Mouse (Mus musculus): ENCODE measurements around the gene Setd3. TPM values are rescaled to one million over a fixed set of nuclear protein-coding genes. Genes with fewer than 3 reads are reported as not detected.
"Not testable (repeated sequence)": the region's sequence is repeated elsewhere in the genome, so short reads cannot be mapped to it uniquely, and the experiment has no call there.

Setd3 gene
- polyA plus RNA-seq, 1 experiment: 66.6 TPM

GRCm38 (mm10) chr12:108119930-108120329 is 59.2 kb downstream of the Setd3 start:
- H3K4me1 ChIP-seq (ENCODE audit: control insufficient read depth, insufficient read depth, low read length): no peaks in the 10 kb centered on the region
- H3K4me3 ChIP-seq (ENCODE audit: insufficient read depth, low read length): no peak overlapping the region
- H3K27ac ChIP-seq (ENCODE audit: insufficient read depth, low read length): no peak overlapping the region
- TF ChIP-seq CTCF (IDR thresholded peaks at IDR 0.05; ENCODE audit: borderline replicate concordance, insufficient read depth, low read length) (no peak), POLR2A (IDR thresholded peaks at IDR 0.05; ENCODE audit: low read depth, low read length) (no peak)

GRCm38 (mm10) chr12:108118902-108119531 is 60.1 kb downstream of the Setd3 start:
- no peak for TF ChIP-seq POLR2A (IDR thresholded peaks at IDR 0.05; ENCODE audit: low read depth, low read length)
- no peak for TF ChIP-seq CTCF (IDR thresholded peaks at IDR 0.05; ENCODE audit: borderline replicate concordance, insufficient read depth, low read length)
- no peak overlapping the region for H3K4me3 ChIP-seq (ENCODE audit: insufficient read depth, low read length)

DNA sequence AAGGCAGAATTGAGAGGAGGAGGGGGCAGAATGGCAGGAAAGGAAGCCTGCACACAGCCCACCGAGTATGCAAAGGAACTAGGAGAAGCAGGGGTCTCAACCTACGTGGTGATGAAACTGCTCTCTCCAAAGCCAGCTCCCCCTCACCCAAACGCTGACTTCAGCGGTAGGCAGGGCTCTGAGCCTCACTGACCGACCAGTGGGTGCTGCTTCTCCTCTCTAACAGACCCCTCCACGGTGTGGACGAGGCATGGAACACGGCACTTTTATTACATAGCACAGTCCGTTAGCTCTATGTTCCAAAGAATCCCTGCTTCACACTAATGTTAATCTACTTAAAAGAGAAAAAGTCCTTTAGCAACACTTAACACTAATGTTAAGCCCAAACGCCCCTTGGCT is 60.6 kb downstream of the Setd3 start:
- TF ChIP-seq CTCF (IDR thresholded peaks at IDR 0.05; ENCODE audit: borderline replicate concordance, insufficient read depth, low read length): no peak
- Histone ChIP-seq H3K27ac (ENCODE audit: insufficient read depth, low read length) (no peak overlapping the region), H3K4me1 (ENCODE audit: control insufficient read depth, insufficient read depth, low read length) (0 out of 2 replicates have a peak, but pooled peaks cover under 1% of the 10 kb centered on the region), H3K4me3 (ENCODE audit: insufficient read depth, low read length) (no peak overlapping the region)

More at GRCm38 (mm10) chr12:108118902-108119531, 60.1 kb downstream of the Setd3 start:
- H3K27ac ChIP-seq (ENCODE audit: insufficient read depth, low read length): no peak overlapping the region
- no peaks in the 10 kb centered on the region for H3K4me1 ChIP-seq (ENCODE audit: control insufficient read depth, insufficient read depth, low read length)

DNA sequence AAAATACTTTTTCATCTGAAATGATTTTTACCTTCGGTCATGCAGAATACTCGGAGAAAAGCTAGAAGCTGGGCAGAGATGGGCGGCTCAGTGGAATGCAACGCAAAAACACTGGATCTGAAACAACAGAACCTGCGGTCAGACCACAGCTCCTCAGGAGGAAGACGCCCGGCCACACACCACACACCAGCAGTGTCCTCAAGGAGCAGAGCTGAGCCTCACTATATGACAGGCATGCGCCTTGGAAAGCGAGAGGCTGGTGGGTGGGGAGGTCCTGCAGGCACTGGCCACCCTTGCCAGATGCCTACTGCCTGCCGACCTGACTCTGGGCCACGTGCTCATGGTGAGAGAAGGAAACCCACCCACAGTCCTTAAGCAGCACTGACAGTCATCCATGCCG is 67.9 kb downstream of the Setd3 start:
- Histone ChIP-seq H3K4me1 (ENCODE audit: control insufficient read depth, insufficient read depth, low read length) (peaks cover 10% of the 10 kb centered on the region), H3K4me3 (ENCODE audit: insufficient read depth, low read length) (no peak overlapping the region), H3K27ac (ENCODE audit: insufficient read depth, low read length) (no peak overlapping the region)
- no peak for TF ChIP-seq CTCF (IDR thresholded peaks at IDR 0.05; ENCODE audit: borderline replicate concordance, insufficient read depth, low read length)
- no peak for TF ChIP-seq POLR2A (IDR thresholded peaks at IDR 0.05; ENCODE audit: low read depth, low read length)

DNA sequence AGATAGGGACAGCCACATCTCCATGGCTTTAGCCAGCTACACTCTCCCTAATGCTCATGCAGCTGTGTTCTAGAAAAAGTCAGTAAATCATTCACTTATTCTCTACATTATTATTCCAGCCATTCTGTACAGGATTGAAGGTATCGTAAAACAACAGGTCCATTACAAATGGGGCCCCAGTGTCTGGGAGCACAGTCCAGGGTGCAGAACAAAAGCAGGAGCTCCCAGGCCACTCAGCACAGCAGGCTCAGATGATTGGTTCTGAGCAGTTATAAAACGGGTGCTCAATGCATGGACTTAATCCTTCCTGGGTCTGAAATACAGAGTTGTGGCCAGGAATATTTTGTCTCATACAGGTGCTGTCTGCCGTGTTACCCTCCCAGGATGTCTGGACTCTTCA is 68.4 kb downstream of the Setd3 start:
- peaks cover 10% of the 10 kb centered on the region for H3K4me1 ChIP-seq (ENCODE audit: control insufficient read depth, insufficient read depth, low read length)
- no peak for TF ChIP-seq CTCF (IDR thresholded peaks at IDR 0.05; ENCODE audit: borderline replicate concordance, insufficient read depth, low read length)
- no peak for TF ChIP-seq POLR2A (IDR thresholded peaks at IDR 0.05; ENCODE audit: low read depth, low read length)
- no peak overlapping the region for H3K27ac ChIP-seq (ENCODE audit: insufficient read depth, low read length)
- H3K4me3 ChIP-seq (ENCODE audit: insufficient read depth, low read length): no peak overlapping the region

DNA sequence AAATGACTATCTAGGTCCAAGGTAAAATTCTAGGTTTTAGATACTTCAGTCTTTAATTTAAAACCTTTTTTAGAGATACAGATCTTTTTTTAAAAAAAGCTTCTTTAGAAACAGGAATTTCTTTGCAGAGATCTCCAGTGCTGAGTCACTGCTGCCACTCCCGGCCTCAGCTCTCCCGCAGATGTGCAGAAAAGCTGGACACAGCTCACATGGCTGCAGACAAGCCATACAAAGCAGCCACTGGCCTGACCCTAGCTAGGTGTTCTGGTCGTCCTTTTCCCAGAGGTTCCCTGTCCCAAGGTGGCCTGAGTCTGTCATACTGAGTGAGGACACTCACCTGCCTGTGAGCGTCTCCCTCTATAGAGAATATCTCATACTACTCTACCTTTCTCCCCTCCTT is 69.4 kb downstream of the Setd3 start:
- TF ChIP-seq POLR2A (IDR thresholded peaks at IDR 0.05; ENCODE audit: low read depth, low read length) (no peak), CTCF (IDR thresholded peaks at IDR 0.05; ENCODE audit: borderline replicate concordance, insufficient read depth, low read length) (no peak)
- Histone ChIP-seq H3K4me1 (ENCODE audit: control insufficient read depth, insufficient read depth, low read length) (peaks cover 10% of the 10 kb centered on the region), H3K4me3 (ENCODE audit: insufficient read depth, low read length) (no peak overlapping the region), H3K27ac (ENCODE audit: insufficient read depth, low read length) (peak overlapping the region; percentile 62)

- H3K4me1 ChIP-seq (ENCODE audit: control insufficient read depth, insufficient read depth, low read length): peaks cover 10% of the 10 kb centered on the region
- not testable (repeated sequence) for H3K4me3 ChIP-seq (ENCODE audit: insufficient read depth, low read length); H3K27ac ChIP-seq (ENCODE audit: insufficient read depth, low read length)
These were observed 70.5 kb downstream of the Setd3 start for GRCm38 (mm10) chr12:108108591-108108990.

- TF ChIP-seq POLR2A (IDR thresholded peaks at IDR 0.05; ENCODE audit: low read depth, low read length): no peak
- no peak for TF ChIP-seq CTCF (IDR thresholded peaks at IDR 0.05; ENCODE audit: borderline replicate concordance, insufficient read depth, low read length)
- Histone ChIP-seq H3K4me1 (ENCODE audit: control insufficient read depth, insufficient read depth, low read length) (no peaks in the 10 kb centered on the region), H3K4me3 (ENCODE audit: insufficient read depth, low read length) (no peak overlapping the region), H3K27ac (ENCODE audit: insufficient read depth, low read length) (no peak overlapping the region)
These were observed 75.8 kb downstream of the Setd3 start for GRCm38 (mm10) chr12:108103292-108103691.

GRCm38 (mm10) chr12:108102119-108102518 is 77.0 kb downstream of the Setd3 start:
- Histone ChIP-seq H3K4me3 (ENCODE audit: insufficient read depth, low read length) (no peak overlapping the region), H3K4me1 (ENCODE audit: control insufficient read depth, insufficient read depth, low read length) (no peaks in the 10 kb centered on the region), H3K27ac (ENCODE audit: insufficient read depth, low read length) (no peak overlapping the region)
- no peak for TF ChIP-seq POLR2A (IDR thresholded peaks at IDR 0.05; ENCODE audit: low read depth, low read length)
- no peak for TF ChIP-seq CTCF (IDR thresholded peaks at IDR 0.05; ENCODE audit: borderline replicate concordance, insufficient read depth, low read length)

GRCm38 (mm10) chr12:108100181-108100580 is 78.9 kb downstream of the Setd3 start:
- Histone ChIP-seq H3K4me1 (ENCODE audit: control insufficient read depth, insufficient read depth, low read length) (no peaks in the 10 kb centered on the region), H3K4me3 (ENCODE audit: insufficient read depth, low read length) (no peak overlapping the region), H3K27ac (ENCODE audit: insufficient read depth, low read length) (no peak overlapping the region)
- TF ChIP-seq POLR2A (IDR thresholded peaks at IDR 0.05; ENCODE audit: low read depth, low read length) (no peak), CTCF (IDR thresholded peaks at IDR 0.05; ENCODE audit: borderline replicate concordance, insufficient read depth, low read length) (no peak)
